Mouse (Mus musculus) E14TG2a.4 (cell line): ENCODE measurements around the gene Fgfr3.

ENCODE experiments used
- CTCF ChIP-seq: conservative IDR thresholded peaks from 2 replicates; pipeline ENCODE4 v1.5.1; 2014; ENCODE audit warnings: low read length
- POU5F1 ChIP-seq: IDR thresholded peaks from 2 replicates; pipeline ENCODE4 v1.6.1; 2014; ENCODE audit warnings: low read length, borderline replicate concordance

- TF ChIP-seq CTCF (no peak), POU5F1 (no peak)
Measured at GRCm38 (mm10) chr5:33703999-33704398, 17.5 kb upstream of the Fgfr3 start.
